Mouse (Mus musculus): ENCODE data around the gene Osr1. TPM values are rescaled to one million over a fixed set of nuclear protein-coding genes. Genes with fewer than 3 reads are reported as not detected.

The Osr1 gene
- polyA plus RNA-seq, 1 experiment from 2014 or later = 26.3 TPM

- H3K9me3 ChIP-seq (ENCODE audit: control insufficient read depth, low read length) = no peaks in the 10 kb centered on the region
- peak overlapping the region; percentile 54 for H3K9ac ChIP-seq (ENCODE audit: low read depth, low read length)
- no peak overlapping the region for H3K27ac ChIP-seq (ENCODE audit: low read length)
- H3K27me3 ChIP-seq (replicated peaks; ENCODE audit: control insufficient read depth, insufficient read depth, low read length) = peaks cover 22% of the 10 kb centered on the region
- peak overlapping the region; percentile 48 for H3K4me3 ChIP-seq (ENCODE audit: low read length)
- H3K36me3 ChIP-seq (ENCODE audit: control insufficient read depth, insufficient read depth, low read length) = no peaks in the 10 kb centered on the region
- peak; percentile 96 for ATAC-seq
- WGBS = 2% methylated on average over 23 of the region's 23 CpGs
- H3K4me1 ChIP-seq (ENCODE audit: control insufficient read depth, insufficient read depth, low read length) = peaks cover 10% of the 10 kb centered on the region
- H3K4me2 ChIP-seq (ENCODE audit: low read depth, low read length) = peak overlapping the region; percentile 71
Measured at GRCm38 (mm10) chr12:9584366-9585084, 14.6 kb downstream of the Osr1 start.

GRCm38 (mm10) chr12:9585085-9585453 lies 15.2 kb downstream of the Osr1 start:
- peak overlapping the region; percentile 71 for H3K4me2 ChIP-seq (ENCODE audit: low read depth, low read length)
- peaks cover 10% of the 10 kb centered on the region for H3K4me1 ChIP-seq (ENCODE audit: control insufficient read depth, insufficient read depth, low read length)
- peak overlapping the region; percentile 54 for H3K9ac ChIP-seq (ENCODE audit: low read depth, low read length)
- peaks cover 22% of the 10 kb centered on the region for H3K27me3 ChIP-seq (replicated peaks; ENCODE audit: control insufficient read depth, insufficient read depth, low read length)
- ATAC-seq = peak; percentile 82
- peak overlapping the region; percentile 48 for H3K4me3 ChIP-seq (ENCODE audit: low read length)
- H3K9me3 ChIP-seq (ENCODE audit: control insufficient read depth, low read length) = no peaks in the 10 kb centered on the region
- H3K36me3 ChIP-seq (ENCODE audit: control insufficient read depth, insufficient read depth, low read length) = no peaks in the 10 kb centered on the region
- H3K27ac ChIP-seq (ENCODE audit: low read length) = no peak overlapping the region
- WGBS = 5% methylated on average over 7 of the region's 7 CpGs

GRCm38 (mm10) chr12:9587732-9588131 lies 17.8 kb downstream of the Osr1 start:
- 79% methylated on average over 1 of the region's 1 CpGs for WGBS
- Histone ChIP-seq H3K27ac (ENCODE audit: low read length) (no peak overlapping the region), H3K9me3 (ENCODE audit: control insufficient read depth, low read length) (no peaks in the 10 kb centered on the region)

GRCm38 (mm10) chr12:9589561-9590134 lies 19.7 kb downstream of the Osr1 start:
- Histone ChIP-seq H3K36me3 (ENCODE audit: control insufficient read depth, insufficient read depth, low read length) (no peaks in the 10 kb centered on the region), H3K27ac (ENCODE audit: low read length) (no peak overlapping the region), H3K4me1 (ENCODE audit: control insufficient read depth, insufficient read depth, low read length) (0 out of 2 replicates have a peak, but pooled peaks cover 2% of the 10 kb centered on the region), H3K9ac (ENCODE audit: low read depth, low read length) (no peak overlapping the region), H3K27me3 (replicated peaks; ENCODE audit: control insufficient read depth, insufficient read depth, low read length) (no peaks in the 10 kb centered on the region), H3K4me2 (ENCODE audit: low read depth, low read length) (no peak overlapping the region), H3K9me3 (ENCODE audit: control insufficient read depth, low read length) (no peaks in the 10 kb centered on the region), H3K4me3 (ENCODE audit: low read length) (no peak overlapping the region)
- 79% methylated on average over 7 of the region's 7 CpGs for WGBS
- no peak for ATAC-seq

More at GRCm38 (mm10) chr12:9587732-9588131, 17.8 kb downstream of the Osr1 start:
- peaks cover 2% of the 10 kb centered on the region; the same call in 1 of the 2 replicates for H3K4me1 ChIP-seq (ENCODE audit: control insufficient read depth, insufficient read depth, low read length)
- H3K9ac ChIP-seq (ENCODE audit: low read depth, low read length) = no peak overlapping the region
- no peaks in the 10 kb centered on the region for H3K36me3 ChIP-seq (ENCODE audit: control insufficient read depth, insufficient read depth, low read length)
- no peak overlapping the region for H3K4me3 ChIP-seq (ENCODE audit: low read length)
- H3K4me2 ChIP-seq (ENCODE audit: low read depth, low read length) = no peak overlapping the region
- ATAC-seq = no peak
- H3K27me3 ChIP-seq (replicated peaks; ENCODE audit: control insufficient read depth, insufficient read depth, low read length) = peaks cover 5% of the 10 kb centered on the region; the same call in 1 of the 2 replicates

GRCm38 (mm10) chr12:9591141-9591540 lies 21.2 kb downstream of the Osr1 start:
- Histone ChIP-seq H3K27me3 (replicated peaks; ENCODE audit: control insufficient read depth, insufficient read depth, low read length) (no peaks in the 10 kb centered on the region), H3K27ac (ENCODE audit: low read length) (no peak overlapping the region), H3K4me2 (ENCODE audit: low read depth, low read length) (no peak overlapping the region), H3K9ac (ENCODE audit: low read depth, low read length) (no peak overlapping the region), H3K4me3 (ENCODE audit: low read length) (no peak overlapping the region), H3K4me1 (ENCODE audit: control insufficient read depth, insufficient read depth, low read length) (no peaks in the 10 kb centered on the region), H3K9me3 (ENCODE audit: control insufficient read depth, low read length) (no peaks in the 10 kb centered on the region), H3K36me3 (ENCODE audit: control insufficient read depth, insufficient read depth, low read length) (no peaks in the 10 kb centered on the region)
- ATAC-seq = no peak
- WGBS = 63% methylated on average over 3 of the region's 3 CpGs

GRCm38 (mm10) chr12:9598219-9598618 lies 28.3 kb downstream of the Osr1 start:
- no peak overlapping the region for H3K27ac ChIP-seq (ENCODE audit: low read length)

More at GRCm38 (mm10) chr12:9598219-9598618, 28.3 kb downstream of the Osr1 start:
- ATAC-seq = no peak
- no peaks in the 10 kb centered on the region for H3K4me1 ChIP-seq (ENCODE audit: control insufficient read depth, insufficient read depth, low read length)
- no peak overlapping the region for H3K4me3 ChIP-seq (ENCODE audit: low read length)
- no peaks in the 10 kb centered on the region for H3K36me3 ChIP-seq (ENCODE audit: control insufficient read depth, insufficient read depth, low read length)
- H3K9ac ChIP-seq (ENCODE audit: low read depth, low read length) = no peak overlapping the region
- H3K4me2 ChIP-seq (ENCODE audit: low read depth, low read length) = no peak overlapping the region
- H3K27me3 ChIP-seq (replicated peaks; ENCODE audit: control insufficient read depth, insufficient read depth, low read length) = no peaks in the 10 kb centered on the region
- H3K9me3 ChIP-seq (ENCODE audit: control insufficient read depth, low read length) = no peaks in the 10 kb centered on the region
